Mouse (Mus musculus) C2C12 (cell line): ENCODE data around the gene Nkx6-1.

Source experiments
- CTCF ChIP-seq: IDR thresholded peaks from one replicate; pipeline ENCODE4 v1.5.1; 2011; ENCODE audit not compliant: control insufficient read depth, insufficient read depth, insufficient read length
- MAX ChIP-seq: IDR thresholded peaks from one replicate; pipeline ENCODE4 v1.6.1; 2011; ENCODE audit warnings: mild to moderate bottlenecking, control low read depth
- MYOD1 ChIP-seq: IDR thresholded peaks from one replicate; pipeline ENCODE4 v1.6.1; 2011; ENCODE audit warnings: low read depth; ENCODE audit not compliant: control insufficient read depth, insufficient read length
- USF1 ChIP-seq: IDR thresholded peaks from one replicate; pipeline ENCODE4 v1.6.1; 2011; ENCODE audit warnings: low read depth, mild to moderate bottlenecking, control low read depth, moderate library complexity

GRCm38 (mm10) chr5:101662485-101662884 lies 2.3 kb downstream of the Nkx6-1 start:
- no peak for TF ChIP-seq CTCF
- TF ChIP-seq USF1, result no peak
- TF ChIP-seq MAX, result no peak
- TF ChIP-seq MYOD1, result no peak
